Mouse (Mus musculus) forebrain, embryonic 15.5 days (tissue): Measurements from ENCODE around the gene Cacna1a. TPM values are rescaled to one million over a fixed set of nuclear protein-coding genes. Genes with fewer than 3 reads are reported as not detected.
"Not testable (repeated sequence)": the region's sequence is repeated elsewhere in the genome, so short reads cannot be mapped to it uniquely, and the experiment has no call there.

Experiments used
- ATAC-seq: fragments of 200-750 bp; cut with Nextera tagmentation; replicated peaks from 2 replicates; pipeline ENCODE4 v1.8.0; 2017; ENCODE audit warnings: mild to moderate bottlenecking, moderate TSS enrichment, moderate library complexity
- H3K27ac ChIP-seq: fragments of 300-500 bp; sonication (generic); replicated peaks from 2 replicates; pipeline ENCODE4 v1.5.1; 2015; ENCODE audit warnings: mild to moderate bottlenecking, inconsistent platforms
- H3K27me3 ChIP-seq: fragments of 300-500 bp; sonication (generic); 2 replicates; pipeline ENCODE4 v1.6.1; 2015; ENCODE audit warnings: inconsistent platforms
- H3K36me3 ChIP-seq: fragments of 300-500 bp; sonication (generic); 2 replicates; pipeline ENCODE4 v1.6.1; 2015; ENCODE audit warnings: mild to moderate bottlenecking, inconsistent platforms
- H3K4me1 ChIP-seq: fragments of 300-500 bp; sonication (generic); 2 replicates; pipeline ENCODE4 v1.6.1; 2015; ENCODE audit warnings: inconsistent platforms
- H3K4me2 ChIP-seq: fragments of 300-500 bp; sonication (generic); replicated peaks from 2 replicates; pipeline ENCODE4 v1.6.1; 2015; ENCODE audit warnings: mild to moderate bottlenecking, inconsistent platforms
- H3K4me3 ChIP-seq: fragments of 300-500 bp; sonication (generic); 2 replicates; pipeline ENCODE4 v1.5.1; 2015; ENCODE audit warnings: mild to moderate bottlenecking, inconsistent platforms
- H3K9ac ChIP-seq: fragments of 300-500 bp; sonication (generic); replicated peaks from 2 replicates; pipeline ENCODE4 v1.6.1; 2015; ENCODE audit warnings: mild to moderate bottlenecking, inconsistent platforms
- H3K9me3 ChIP-seq: fragments of 300-500 bp; sonication (generic); 2 replicates; pipeline ENCODE4 v1.6.1; 2016; ENCODE audit warnings: inconsistent platforms
- WGBS: fragments of 180-500 bp; shearing (Covaris S2); methylation state at CpG from one replicate; pipeline ENCODE4 v1.1.7; 2015; ENCODE audit warnings: mixed read lengths; 5-methylcytosine and 5-hydroxymethylcytosine counted together
- polyA plus RNA-seq: library from polyadenylated mRNA; unstranded; fragments of >200 nt; fragmentation: Nextera tagmentation; extraction: Ambion mirVana; gene quantifications from 2 replicates; pipeline ENCODE4 v1.2.1, GENCODE M21; 2015

Gene Cacna1a
- polyA plus RNA-seq, 1 experiment from 2014 or later: 12.9 TPM

GRCm38 (mm10) chr8:84661458-84661871, 273.2 kb downstream of the Cacna1a start:
- H3K4me1 ChIP-seq: peaks cover 55% of the 10 kb centered on the region
- peak overlapping the region; percentile 74 for H3K9ac ChIP-seq
- H3K36me3 ChIP-seq: no peaks in the 10 kb centered on the region
- H3K4me2 ChIP-seq: peak overlapping the region; percentile 89
- peak overlapping the region; percentile 70 for H3K4me3 ChIP-seq
- H3K9me3 ChIP-seq: no peaks in the 10 kb centered on the region
- ATAC-seq: no peak
- peak overlapping the region; percentile 91 for H3K27ac ChIP-seq
- H3K27me3 ChIP-seq: no peaks in the 10 kb centered on the region
- WGBS: under 1% methylated on average over 24 of the region's 24 CpGs

- Histone ChIP-seq H3K27me3 (no peaks in the 10 kb centered on the region), H3K27ac (peak overlapping the region; percentile 91), H3K9ac (peak overlapping the region; percentile 74), H3K4me3 (peak overlapping the region; percentile 70), H3K9me3 (no peaks in the 10 kb centered on the region), H3K4me2 (peak overlapping the region; percentile 89), H3K36me3 (no peaks in the 10 kb centered on the region), H3K4me1 (peaks cover 50% of the 10 kb centered on the region)
- under 1% methylated on average over 61 of the region's 61 CpGs for WGBS
- ATAC-seq: peak; percentile 2; the same call in 1 of the 2 replicates
Measured at GRCm38 (mm10) chr8:84661961-84662571, 273.8 kb downstream of the Cacna1a start.

- no peaks in the 10 kb centered on the region for H3K27me3 ChIP-seq
- H3K4me3 ChIP-seq: peak within 1 kb of the TSS; percentile 70
- peak; percentile 84 for ATAC-seq
- peak within 1 kb of the TSS; percentile 74 for H3K9ac ChIP-seq
- no peaks in the 10 kb centered on the region for H3K9me3 ChIP-seq
- WGBS: under 1% methylated on average over 27 of the region's 27 CpGs
- peak within 1 kb of the TSS; percentile 91 for H3K27ac ChIP-seq
- peaks cover 50% of the 10 kb centered on the region for H3K4me1 ChIP-seq
- no peaks in the 10 kb centered on the region for H3K36me3 ChIP-seq
- peak within 1 kb of the TSS; percentile 89 for H3K4me2 ChIP-seq
Measured at GRCm38 (mm10) chr8:84662581-84663065, 274.4 kb downstream of the Cacna1a start, which contains the start of gene Ier2. Gene Ier2 (minus strand): TSS chr8:84662852.

- Histone ChIP-seq H3K9me3 (no peaks in the 10 kb centered on the region), H3K4me3 (peak overlapping the region; percentile 70), H3K4me1 (peaks cover 50% of the 10 kb centered on the region), H3K9ac (peak overlapping the region; percentile 77), H3K27me3 (no peaks in the 10 kb centered on the region), H3K4me2 (peak overlapping the region; percentile 89), H3K36me3 (0 out of 2 replicates have a peak, but pooled peaks cover 4% of the 10 kb centered on the region), H3K27ac (peak overlapping the region; percentile 91)
- ATAC-seq: peak; percentile 84
- 4% methylated on average over 43 of the region's 43 CpGs for WGBS
Measured at GRCm38 (mm10) chr8:84663483-84664327, 275.5 kb downstream of the Cacna1a start.

GRCm38 (mm10) chr8:84664566-84665384, 276.5 kb downstream of the Cacna1a start:
- peak overlapping the region; percentile 89 for H3K4me2 ChIP-seq
- no peaks in the 10 kb centered on the region for H3K27me3 ChIP-seq
- ATAC-seq: peak; percentile 63

GRCm38 (mm10) chr8:84665385-84665893, 277.2 kb downstream of the Cacna1a start:
- no peaks in the 10 kb centered on the region for H3K27me3 ChIP-seq
- H3K36me3 ChIP-seq: peaks cover 10% of the 10 kb centered on the region
- peak overlapping the region; percentile 77 for H3K9ac ChIP-seq
- H3K27ac ChIP-seq: peak overlapping the region; percentile 91
- no peak for ATAC-seq
- H3K4me2 ChIP-seq: peak overlapping the region; percentile 89
- H3K9me3 ChIP-seq: no peaks in the 10 kb centered on the region
- WGBS: 2% methylated on average over 14 of the region's 14 CpGs
- peaks cover 40% of the 10 kb centered on the region for H3K4me1 ChIP-seq
- H3K4me3 ChIP-seq: peak overlapping the region; percentile 70

More at GRCm38 (mm10) chr8:84664566-84665384, 276.5 kb downstream of the Cacna1a start:
- no peaks in the 10 kb centered on the region for H3K9me3 ChIP-seq
- peak overlapping the region; percentile 77 for H3K9ac ChIP-seq
- H3K4me3 ChIP-seq: peak overlapping the region; percentile 70
- peak overlapping the region; percentile 91 for H3K27ac ChIP-seq
- WGBS: under 1% methylated on average over 29 of the region's 29 CpGs
- H3K4me1 ChIP-seq: peaks cover 47% of the 10 kb centered on the region
- H3K36me3 ChIP-seq: 0 out of 2 replicates have a peak, but pooled peaks cover 4% of the 10 kb centered on the region

GRCm38 (mm10) chr8:84668081-84668480, 279.8 kb downstream of the Cacna1a start:
- no peak overlapping the region for H3K9ac ChIP-seq
- no peak overlapping the region for H3K4me3 ChIP-seq
- no peak overlapping the region for H3K4me2 ChIP-seq
- no peak for ATAC-seq
- peaks cover 16% of the 10 kb centered on the region for H3K4me1 ChIP-seq
- H3K27ac ChIP-seq: no peak overlapping the region
- WGBS: 78% methylated on average over 1 of the region's 1 CpGs
- no peaks in the 10 kb centered on the region for H3K27me3 ChIP-seq
- no peaks in the 10 kb centered on the region for H3K9me3 ChIP-seq
- peaks cover 31% of the 10 kb centered on the region for H3K36me3 ChIP-seq

- WGBS: 85% methylated on average over 6 of the region's 6 CpGs
- peaks cover 37% of the 10 kb centered on the region for H3K36me3 ChIP-seq
- no peak overlapping the region for H3K27ac ChIP-seq
Measured at GRCm38 (mm10) chr8:84668731-84669485, 280.7 kb downstream of the Cacna1a start.

GRCm38 (mm10) chr8:84670295-84671006, 282.2 kb downstream of the Cacna1a start:
- H3K9me3 ChIP-seq, H3K4me3 ChIP-seq, H3K27me3 ChIP-seq, H3K27ac ChIP-seq, H3K4me2 ChIP-seq, ATAC-seq, H3K4me1 ChIP-seq, H3K9ac ChIP-seq: not testable (repeated sequence)
- 90% methylated on average over 5 of the region's 5 CpGs for WGBS
- peaks cover 52% of the 10 kb centered on the region for H3K36me3 ChIP-seq

More at GRCm38 (mm10) chr8:84668731-84669485, 280.7 kb downstream of the Cacna1a start:
- Histone ChIP-seq H3K27me3 (no peaks in the 10 kb centered on the region), H3K9me3 (no peaks in the 10 kb centered on the region), H3K4me1 (peaks cover 11% of the 10 kb centered on the region), H3K4me2 (no peak overlapping the region), H3K9ac (no peak overlapping the region), H3K4me3 (no peak overlapping the region)
- no peak for ATAC-seq

GRCm38 (mm10) chr8:84677305-84677704, 289.1 kb downstream of the Cacna1a start:
- no peak overlapping the region for H3K4me2 ChIP-seq
- 93% methylated on average over 5 of the region's 5 CpGs for WGBS
- no peak overlapping the region for H3K9ac ChIP-seq
- no peak for ATAC-seq
- no peaks in the 10 kb centered on the region for H3K27me3 ChIP-seq
- H3K36me3 ChIP-seq: peaks cover 39% of the 10 kb centered on the region
- H3K27ac ChIP-seq: no peak overlapping the region
- H3K4me3 ChIP-seq: no peak overlapping the region
- no peaks in the 10 kb centered on the region for H3K4me1 ChIP-seq
- H3K9me3 ChIP-seq: no peaks in the 10 kb centered on the region
